Mouse (Mus musculus) lung, embryonic 15.5 days (tissue): ENCODE results near the gene Dcakd. TPM values are rescaled to one million over a fixed set of nuclear protein-coding genes. Genes with fewer than 3 reads are reported as not detected.
A peak's percentile ranks its signal among the peaks of the same experiment; 100 is the strongest.

ENCODE experiments used
- ATAC-seq: fragments of 200-750 bp; cut with Nextera tagmentation; 2 replicates; pipeline ENCODE4 v1.8.0; 2017; ENCODE audit warnings: moderate number of reproducible peaks, borderline replicate concordance; ENCODE audit not compliant: low FRiP score, low TSS enrichment; ENCODE audit errors: extremely low read depth
- H3K27ac ChIP-seq: fragments of 300-500 bp; sonication (generic); 2 replicates; pipeline ENCODE4 v1.5.1; 2015; ENCODE audit warnings: moderate library complexity, mild to moderate bottlenecking, inconsistent platforms
- H3K27me3 ChIP-seq: fragments of 300-500 bp; sonication (generic); 2 replicates; pipeline ENCODE4 v1.6.1; 2015; ENCODE audit warnings: inconsistent platforms
- H3K36me3 ChIP-seq: fragments of 300-500 bp; sonication (generic); 2 replicates; pipeline ENCODE4 v1.6.1; 2015; ENCODE audit warnings: inconsistent platforms
- H3K4me1 ChIP-seq: fragments of 300-500 bp; sonication (generic); 2 replicates; pipeline ENCODE4 v1.6.1; 2015; ENCODE audit warnings: inconsistent platforms
- H3K4me2 ChIP-seq: fragments of 300-500 bp; sonication (generic); 2 replicates; pipeline ENCODE4 v1.6.1; 2015; ENCODE audit warnings: inconsistent platforms, mild to moderate bottlenecking, moderate library complexity
- H3K4me3 ChIP-seq: fragments of 300-500 bp; sonication (generic); 2 replicates; pipeline ENCODE4 v1.5.1; 2015; ENCODE audit warnings: mild to moderate bottlenecking, inconsistent platforms
- H3K9ac ChIP-seq: fragments of 300-500 bp; sonication (generic); 2 replicates; pipeline ENCODE4 v1.6.1; 2015; ENCODE audit warnings: inconsistent platforms
- H3K9me3 ChIP-seq: fragments of 300-500 bp; sonication (generic); 2 replicates; pipeline ENCODE4 v1.6.1; 2016; ENCODE audit warnings: inconsistent platforms
- WGBS: fragments of 180-500 bp; shearing (Covaris S2); methylation state at CpG from one replicate; pipeline ENCODE4 v1.1.7; 2015; 5-methylcytosine and 5-hydroxymethylcytosine counted together
- microRNA-seq: library from miRNA; unstranded; fragments of <30 nt; microRNA quantifications from one replicate; pipeline ENCODE4, GENCODE M21; 2016
- polyA plus RNA-seq: library from polyadenylated mRNA; unstranded; fragments of >200 nt; fragmentation: Nextera tagmentation; extraction: Ambion mirVana; gene quantifications from 2 replicates; pipeline ENCODE4 v1.2.1, GENCODE M21; 2015

Gene Dcakd
- polyA plus RNA-seq, 1 experiment from 2014 or later: 147 TPM

GRCm38 (mm10) chr11:102946265-102946991, 81.7 kb downstream of the Dcakd start, which contains the start of gene C1ql1:
C1ql1 (minus strand) TSS chr11:102946688.
- H3K4me2 ChIP-seq: peak within 1 kb of the TSS; percentile 87
- H3K4me1 ChIP-seq: peaks cover 33% of the 10 kb centered on the region
- H3K27ac ChIP-seq: no peak within 1 kb of the TSS
- H3K4me3 ChIP-seq: peak within 1 kb of the TSS; percentile 39
- H3K36me3 ChIP-seq: no peaks in the 10 kb centered on the region
- under 1% methylated on average over 74 of the region's 87 CpGs for WGBS
- peak; percentile 92 for ATAC-seq
- H3K27me3 ChIP-seq: peaks cover 95% of the 10 kb centered on the region
- H3K9ac ChIP-seq: peak within 1 kb of the TSS; percentile 42
- H3K9me3 ChIP-seq: no peaks in the 10 kb centered on the region

DNA sequence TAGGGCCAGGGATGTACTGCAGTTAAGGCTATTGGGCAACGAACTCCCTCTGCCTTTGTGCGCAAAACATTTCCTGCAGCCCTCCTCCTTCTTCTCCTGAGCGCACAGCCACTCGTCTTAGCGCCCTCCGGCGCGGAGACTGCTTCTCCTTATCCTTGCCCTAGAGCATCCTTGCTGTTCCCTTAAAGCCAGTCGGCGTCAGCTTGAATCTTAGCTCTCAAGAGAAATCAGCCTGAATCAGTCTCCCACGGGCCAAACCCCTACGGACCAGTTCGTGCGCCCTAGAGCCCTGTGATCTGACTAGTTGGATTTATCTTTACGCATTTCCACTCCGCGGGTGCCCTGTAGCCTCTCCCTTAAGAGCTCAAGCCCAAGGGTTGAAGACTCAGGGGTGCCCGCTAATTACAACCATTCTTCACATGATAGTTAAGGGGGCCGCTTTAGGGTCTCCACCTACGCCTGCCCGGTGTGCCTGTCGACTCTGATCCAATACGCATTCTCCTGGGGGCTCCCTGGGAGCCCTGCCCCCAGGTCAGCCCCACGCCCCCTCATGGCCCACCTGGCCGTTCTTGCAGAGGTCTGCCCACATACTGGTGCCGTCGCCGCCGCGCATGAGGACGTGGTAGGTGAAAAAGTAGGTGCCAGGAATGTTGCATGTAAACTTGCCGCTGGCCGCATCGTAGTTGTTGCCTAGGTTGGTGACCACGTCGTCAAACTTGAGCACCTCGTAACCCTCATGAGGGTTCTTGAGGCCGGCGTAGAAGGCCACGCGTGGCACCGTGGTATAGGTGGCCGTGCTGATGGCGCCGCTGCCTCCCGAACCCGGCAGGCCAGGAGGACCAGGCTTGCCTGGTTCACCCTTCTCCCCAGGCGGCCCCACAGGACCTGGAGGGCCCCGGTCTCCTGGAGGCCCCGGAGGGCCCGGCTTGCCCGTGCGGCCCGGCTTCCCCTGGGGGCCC, 82.5 kb downstream of the Dcakd start:
- Histone ChIP-seq H3K4me2 (peak overlapping the region; percentile 87), H3K9ac (no peak overlapping the region), H3K36me3 (no peaks in the 10 kb centered on the region), H3K9me3 (no peaks in the 10 kb centered on the region), H3K4me1 (peaks cover 33% of the 10 kb centered on the region), H3K27ac (no peak overlapping the region), H3K4me3 (peak overlapping the region; percentile 39), H3K27me3 (peaks cover 93% of the 10 kb centered on the region)
- ATAC-seq: no peak
- WGBS: 2% methylated on average over 54 of the region's 54 CpGs

Small RNA genes within 50 kb of the gene (microRNA-seq; reads per million reads assigned to microRNA genes)
- not detected for gene Mir6931

Other genes with a start within 250 kb of the Dcakd start
- gene Gjc1, start 208.6 kb downstream of the Dcakd start, polyA plus RNA-seq: 71.5 and 76.5 TPM in 2 replicates
- 24.1 and 30.0 TPM in 2 replicates for gene Higd1b, start 192.5 kb downstream of the Dcakd start, polyA plus RNA-seq
- 207 and 208 TPM in 2 replicates for gene Eftud2, start 147.3 kb downstream of the Dcakd start, polyA plus RNA-seq
- 2.7 and 3.2 TPM in 2 replicates for gene Ccdc103, start 147.1 kb downstream of the Dcakd start, polyA plus RNA-seq
- not detected in 2 replicates for gene Fam187a, start 143.2 kb downstream of the Dcakd start, polyA plus RNA-seq
- 0.25 and 0.37 TPM in 2 replicates for gene Gfap, start 127.4 kb downstream of the Dcakd start, polyA plus RNA-seq
- gene Kif18b, start 103.2 kb downstream of the Dcakd start, polyA plus RNA-seq: 13.8 and 15.2 TPM in 2 replicates
- 1.4 and 1.8 TPM in 2 replicates for gene C1ql1, start 81.6 kb downstream of the Dcakd start, polyA plus RNA-seq
- gene Nmt1, start 143 bp downstream of the Dcakd start, polyA plus RNA-seq: 56.8 and 59.9 TPM in 2 replicates
- gene Plcd3, start 73.3 kb upstream of the Dcakd start, polyA plus RNA-seq: 2.5 and 3.6 TPM in 2 replicates
- 15.7 and 18.3 TPM in 2 replicates for gene Acbd4, start 73.3 kb upstream of the Dcakd start, polyA plus RNA-seq
- 4.4 and 4.5 TPM in 2 replicates for gene Hexim1, start 87.9 kb upstream of the Dcakd start, polyA plus RNA-seq
- gene Hexim2, start 104.1 kb upstream of the Dcakd start, polyA plus RNA-seq: 8.3 and 9.6 TPM in 2 replicates
- 2.7 and 3.7 TPM in 2 replicates for gene Fmnl1, start 142.8 kb upstream of the Dcakd start, polyA plus RNA-seq
- gene 1700023F06Rik, start 180.2 kb upstream of the Dcakd start, polyA plus RNA-seq: 0.87 and 1.1 TPM in 2 replicates
- gene Spata32, start 190.1 kb upstream of the Dcakd start, polyA plus RNA-seq: not detected in 2 replicates
- 2.8 and 3.5 TPM in 2 replicates for gene Map3k14, start 239.1 kb upstream of the Dcakd start, polyA plus RNA-seq